Mouse (Mus musculus) frontal cortex, adult 2 months (tissue): Measurements from ENCODE around the gene Slc10a6. TPM values are rescaled to one million over a fixed set of nuclear protein-coding genes. Genes with fewer than 3 reads are reported as not detected.

ENCODE experiments used
- DNase-seq, 2 experiments: peaks; one replicate each; pipeline ENCODE4 v3.0.0; 2022; ENCODE audit warnings: low spot score in 1 of 2; ENCODE audit errors: extremely low spot score in 1 of 2
- polyA plus RNA-seq: library from polyadenylated mRNA; depleted of rRNA; stranded (reverse); fragments of >200 nt; gene quantifications from 2 replicates; pipeline ENCODE4 v1.2.3, GENCODE M21; 2012; rRNA removed

The Slc10a6 gene
- polyA plus RNA-seq, 1 experiment: 0.08 TPM

GRCm38 (mm10) chr5:103560546-103560945, 68.7 kb downstream of the Slc10a6 start:
- DNase-seq: no peak

Other genes with a start within 250 kb of the Slc10a6 start
- 9.6 and 11.4 TPM in 2 replicates for gene Ptpn13, start 204.2 kb downstream of the Slc10a6 start, polyA plus RNA-seq
- not detected in 2 replicates for gene 1700016H13Rik, start 26.6 kb upstream of the Slc10a6 start, polyA plus RNA-seq
- gene Aff1, start 63.0 kb upstream of the Slc10a6 start, polyA plus RNA-seq: 4.7 and 5.0 TPM in 2 replicates